Mouse (Mus musculus) testis, adult 10 weeks (tissue): Measurements from ENCODE around the gene Nutm1. TPM values are rescaled to one million over a fixed set of nuclear protein-coding genes. Genes with fewer than 3 reads are reported as not detected.

Source experiments
- polyA plus RNA-seq: library from polyadenylated mRNA; stranded (reverse); fragments of 350-450 nt; fragmentation: Illumina TruSeq; extraction: RNeasy Lipid Tissue Mini Kit (QIAGEN cat#74804); gene quantifications from one replicate; pipeline ENCODE4 v1.2.3, GENCODE M21; 2014; ENCODE audit warnings: low read depth, low replicate concordance

The Nutm1 gene
- polyA plus RNA-seq: 21.3 TPM

DNA sequence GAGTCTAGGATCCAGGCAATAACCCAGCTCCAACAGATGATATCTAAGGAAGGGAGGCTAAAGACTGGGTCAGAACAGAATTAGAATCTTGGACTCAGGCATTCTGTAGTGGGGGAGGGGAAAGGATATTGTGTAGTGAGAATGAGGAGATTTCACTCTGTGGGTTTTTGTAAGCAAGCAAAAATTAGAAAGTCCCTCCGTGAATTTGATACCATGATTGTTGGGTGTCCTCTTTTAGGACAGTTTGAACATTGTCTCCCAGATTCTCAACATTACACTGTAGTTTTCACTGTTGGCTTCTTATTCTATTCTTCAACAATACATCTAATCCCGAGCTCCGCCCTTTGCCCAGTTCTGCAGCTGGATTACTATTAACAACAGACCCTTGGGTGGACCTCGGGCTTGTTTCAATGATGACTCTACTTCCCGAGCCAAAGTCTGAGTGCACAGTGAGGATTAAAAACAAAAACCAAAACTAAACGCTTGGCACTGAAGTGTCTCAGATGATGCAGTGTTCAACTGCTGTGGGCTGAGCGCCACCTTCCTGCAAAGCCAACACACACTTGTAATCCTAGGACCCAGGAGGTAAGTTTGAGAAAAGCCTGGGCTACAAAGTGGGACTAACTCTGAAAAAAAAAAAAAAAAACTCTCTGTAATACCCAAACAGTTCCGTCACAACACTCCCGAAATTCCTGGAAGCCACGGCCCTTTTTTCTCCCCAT is at the start of gene Nutm1:
Nutm1 (minus strand) TSS at position 51 of the 722 bp plus-strand sequence.

DNA sequence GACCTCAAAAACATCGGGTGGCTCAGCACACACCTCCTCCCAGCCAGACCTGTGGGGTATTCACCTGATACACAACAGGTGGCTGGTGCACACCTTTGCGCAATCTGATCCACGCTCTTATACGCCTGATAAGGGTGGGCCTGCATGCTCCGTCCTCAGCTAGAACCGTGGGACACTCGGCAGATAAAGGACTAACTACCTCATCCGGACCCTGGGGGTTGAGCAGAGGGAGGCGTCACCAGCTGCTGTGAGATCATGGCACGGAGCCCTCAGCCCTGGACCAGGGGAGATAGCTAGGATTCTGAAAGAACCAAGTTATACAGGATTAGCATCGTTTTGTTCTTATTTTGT is 7.1 kb upstream of the Nutm1 start, which contains the start of gene Gm21985:
Gm21985 (plus strand) TSS at position 73 of the 351 bp plus-strand sequence.

GRCm38 (mm10) chr2:112265448-112266241 is 6.6 kb upstream of the Nutm1 start, which contains the start of gene Slc12a6:
Gene Slc12a6 (plus strand): TSS chr2:112265825.

GRCm38 (mm10) chr2:112261748-112262653 is 2.9 kb upstream of the Nutm1 start, which contains the start of gene Nop10:
Gene Nop10 (plus strand): TSS chr2:112261926.

GRCm38 (mm10) chr2:112239212-112239934 is 19.7 kb downstream of the Nutm1 start, which contains the start of gene Lpcat4:
Gene Lpcat4 (plus strand): TSS chr2:112239468.

Other genes starting within 250 kb of the Nutm1 start
- not detected for gene Olfr1310, start 246.6 kb downstream of the Nutm1 start, polyA plus RNA-seq
- gene Olfr1311, start 234.9 kb downstream of the Nutm1 start, polyA plus RNA-seq: not detected
- gene Olfr1312, start 209.1 kb downstream of the Nutm1 start, polyA plus RNA-seq: not detected
- gene Olfr1313, start 181.4 kb downstream of the Nutm1 start, polyA plus RNA-seq: not detected
- not detected for gene Olfr1314, start 162.5 kb downstream of the Nutm1 start, polyA plus RNA-seq
- not detected for gene Olfr1315-ps1, start 143.9 kb downstream of the Nutm1 start, polyA plus RNA-seq
- gene Olfr1316, start 124.3 kb downstream of the Nutm1 start, polyA plus RNA-seq: not detected
- not detected for gene Olfr1317, start 119.0 kb downstream of the Nutm1 start, polyA plus RNA-seq
- not detected for gene Olfr1318, start 105.1 kb downstream of the Nutm1 start, polyA plus RNA-seq
- 1.7 TPM for gene Lpcat4, start 19.8 kb downstream of the Nutm1 start, polyA plus RNA-seq
- gene Nop10, start 2.6 kb upstream of the Nutm1 start, polyA plus RNA-seq: 45.7 TPM
- gene Slc12a6, start 6.5 kb upstream of the Nutm1 start, polyA plus RNA-seq: 46.9 TPM
- gene Gm21985, start 7.0 kb upstream of the Nutm1 start, polyA plus RNA-seq: not detected
- gene Emc4, start 108.7 kb upstream of the Nutm1 start, polyA plus RNA-seq: 83.6 TPM
- gene Katnbl1, start 119.9 kb upstream of the Nutm1 start, polyA plus RNA-seq: 16.3 TPM
- gene Emc7, start 195.7 kb upstream of the Nutm1 start, polyA plus RNA-seq: 30.9 TPM
- gene Chrm5, start 221.5 kb upstream of the Nutm1 start, polyA plus RNA-seq: not detected
- gene Aven, start 233.7 kb upstream of the Nutm1 start, polyA plus RNA-seq: 117 TPM